Mouse (Mus musculus): Measurements from ENCODE around the gene Car9. TPM values are rescaled to one million over a fixed set of nuclear protein-coding genes. Genes with fewer than 3 reads are reported as not detected.

Gene Car9
- total and polyA plus RNA-seq, 3 experiments, result 0.77 to 3.3 TPM; not detected in 1

DNA sequence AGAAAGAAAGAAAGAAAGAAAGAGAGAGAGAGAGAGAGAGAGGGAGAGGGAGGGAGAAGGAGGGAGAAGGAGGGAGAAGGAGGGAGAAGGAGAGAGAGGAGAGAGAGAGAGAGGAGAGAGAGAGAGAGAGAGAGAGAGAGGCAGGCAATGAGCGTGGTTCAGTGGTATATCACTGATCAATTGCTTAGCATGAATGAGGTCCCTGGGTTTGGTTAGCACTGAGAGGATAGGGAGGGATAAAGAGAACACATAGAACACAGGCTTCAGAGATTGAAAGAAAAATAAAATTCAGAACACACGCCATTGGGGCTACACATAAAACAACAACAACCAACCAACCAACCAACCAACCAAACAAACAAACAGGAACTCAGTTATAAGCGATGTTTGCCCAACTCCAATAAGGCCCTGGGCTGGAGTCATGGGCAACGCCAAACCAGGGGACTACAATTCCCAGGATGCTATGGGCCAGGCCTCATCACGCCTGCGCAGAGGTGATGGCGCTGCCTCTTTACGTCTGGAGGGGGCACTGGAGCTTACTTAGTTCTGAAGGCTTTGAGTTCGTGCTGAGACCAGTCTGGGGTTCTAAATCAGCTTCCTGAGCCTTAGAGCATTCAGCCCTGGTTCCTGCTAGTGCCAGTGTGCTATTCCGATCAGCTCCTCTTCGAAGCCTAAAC lies 28.8 kb upstream of the Car9 start (continued):
- TF ChIP-seq NRF1 (IDR thresholded peaks at IDR 0.05; ENCODE audit: insufficient read depth, low read depth, low read length, poor library complexity, severe bottlenecking) (peak; percentile 90), CHD2 (IDR thresholded peaks at IDR 0.05; ENCODE audit: low read length) (no peak), ZKSCAN1 (IDR thresholded peaks at IDR 0.05; ENCODE audit: low read depth, low read length) (no peak), SMC3 (IDR thresholded peaks at IDR 0.05; ENCODE audit: low read depth, low read length) (peak; percentile 20; the same call in 1 of the 2 replicates), E2F4 (IDR thresholded peaks at IDR 0.05; ENCODE audit: borderline replicate concordance, low read depth, low read length) (no peak), TBP (IDR thresholded peaks at IDR 0.05; ENCODE audit: low read depth, low read length) (peak; percentile 61; the same call in 1 of the 2 replicates), MAZ (IDR thresholded peaks at IDR 0.05; ENCODE audit: low read depth, low read length) (peak; percentile 85), USF1 (IDR thresholded peaks at IDR 0.05; ENCODE audit: low read depth, low read length) (no peak), KAT2A (conservative IDR thresholded peaks at IDR 0.05; ENCODE audit: low read depth, low read length) (peak; percentile 83; the same call in 1 of the 2 replicates), POLR2AphosphoS5 (IDR thresholded peaks at IDR 0.05; ENCODE audit: borderline replicate concordance, low read depth, low read length) (no peak), CHD1 (IDR thresholded peaks at IDR 0.05; ENCODE audit: low read depth, low read length) (no peak), POLR2AphosphoS2 (IDR thresholded peaks at IDR 0.05; ENCODE audit: low read length) (peak; percentile 78; the same call in 1 of the 2 replicates), CTCF (IDR thresholded peaks at IDR 0.05 in 2 of 3, conservative IDR thresholded peaks at IDR 0.05 in 1 of 3; ENCODE audit: control insufficient read depth in 1 of 3, insufficient read depth in 1 of 3, low read depth in 2 of 3, low read length in 3 of 3, poor library complexity in 1 of 3, severe bottlenecking in 1 of 3) (peak; percentile 41 to 60 (median 51)), ZC3H11A (IDR thresholded peaks at IDR 0.05; ENCODE audit: low read depth, low read length) (no peak), ZMIZ1 (IDR thresholded peaks at IDR 0.05; ENCODE audit: low read depth, low read length) (peak; percentile 62; the same call in 1 of the 2 replicates)

DNA sequence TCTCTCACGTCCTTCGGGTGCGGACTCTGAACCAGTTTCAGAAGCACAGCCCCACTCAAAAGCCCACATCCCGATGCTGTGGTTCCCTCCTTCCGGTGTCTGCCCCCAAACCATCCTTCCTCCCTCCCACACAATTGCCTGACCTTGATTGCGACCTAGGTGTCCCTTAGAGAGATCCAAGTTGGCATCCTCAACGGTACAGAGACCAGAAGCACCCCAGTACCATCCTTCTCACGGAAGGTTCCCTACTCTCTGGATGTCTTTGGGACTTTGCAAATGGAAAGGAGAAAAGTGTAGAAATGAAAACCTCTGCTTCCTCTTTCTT lies 28.3 kb upstream of the Car9 start:
- Histone ChIP-seq H3K9ac (ENCODE audit: control insufficient read depth, low read depth, low read length, poor library complexity, severe bottlenecking) (peak overlapping the region; percentile 45), H3K27ac (ENCODE audit: control insufficient read depth, low read depth, low read length) (peak overlapping the region; percentile 82), H3K36me3 (ENCODE audit: control insufficient read depth in 1 of 2, insufficient read depth in 2 of 2, low read length in 2 of 2) (peaks cover 0 to 11% of the 10 kb centered on the region in 2 experiments; a peak in 2 of 4 replicates), H3K79me2 (ENCODE audit: control insufficient read depth, insufficient read depth, low read length, poor library complexity) (no peaks in the 10 kb centered on the region), H3K4me3 (ENCODE audit: control insufficient read depth in 1 of 2, insufficient read depth in 1 of 2, low read depth in 2 of 2, low read length in 2 of 2) (peak overlapping the region; percentile 62 to 82), H3K9me3 (replicated peaks; ENCODE audit: insufficient read depth, low read length) (no peaks in the 10 kb centered on the region), H3K27me3 (ENCODE audit: control insufficient read depth in 1 of 2, insufficient read depth in 2 of 2, low read length in 2 of 2) (no peaks in the 10 kb centered on the region), H3K4me1 (ENCODE audit: control insufficient read depth in 1 of 2, insufficient read depth in 2 of 2, low read length in 2 of 2) (peaks cover 0 to 17% of the 10 kb centered on the region in 2 experiments; a peak in 2 of 4 replicates)
- no peak for DNase-seq (ENCODE audit: low read depth, low spot score)
- TF ChIP-seq POLR2A (IDR thresholded peaks at IDR 0.05; ENCODE audit: control insufficient read depth in 1 of 2, insufficient read depth in 1 of 2, low read depth in 1 of 2, low read length in 2 of 2, poor library complexity in 1 of 2) (peak in 1 of 2 experiments; percentile 49; a peak in 1 of 4 replicates), MYB (IDR thresholded peaks at IDR 0.05; ENCODE audit: low read depth, low read length) (no peak), MAZ (IDR thresholded peaks at IDR 0.05; ENCODE audit: low read depth, low read length) (0 out of 2 replicates have a peak, but pooled peaks have one; percentile 24), MXI1 (IDR thresholded peaks at IDR 0.05; ENCODE audit: low read depth, low read length) (peak; percentile 61), EP300 (IDR thresholded peaks at IDR 0.05; ENCODE audit: low read depth in 1 of 2, low read length in 2 of 2) (peak in 1 of 2 experiments; percentile 15; a peak in 1 of 4 replicates)
